Mouse (Mus musculus) mammary gland, adult 2 months (tissue): ENCODE measurements around the gene Smok3b. TPM values are rescaled to one million over a fixed set of nuclear protein-coding genes. Genes with fewer than 3 reads are reported as not detected.

Source experiments
- polyA plus RNA-seq: library from polyadenylated mRNA; depleted of rRNA; stranded (reverse); fragments of >200 nt; gene quantifications from 2 replicates; pipeline ENCODE4 v1.2.3, GENCODE M21; 2012; ENCODE audit warnings: low replicate concordance; rRNA removed

Smok3b gene
- polyA plus RNA-seq = not detected in 2 replicates

GRCm38 (mm10) chr5:138020961-138021479 is at the start of gene Smok3b, which contains the start of gene Smok3a:
TSS of gene Smok3b (plus strand) at chr5:138021429.
TSS of gene Smok3a (plus strand) at chr5:138021261.

GRCm38 (mm10) chr5:137981300-137981699 is 39.9 kb upstream of the Smok3b start, which contains the start of gene Azgp1:
TSS of gene Azgp1 (plus strand) at chr5:137981520.

GRCm38 (mm10) chr5:138052894-138053293 is 31.7 kb downstream of the Smok3b start, which contains the start of gene Smok3c:
TSS of gene Smok3c (plus strand) at chr5:138053194.

GRCm38 (mm10) chr5:138084996-138085395 is 63.8 kb downstream of the Smok3b start, which contains the start of gene Zkscan1:
TSS of gene Zkscan1 (plus strand) at chr5:138085084.

Other genes with a start within 250 kb of the Smok3b start
- 26.9 and 69.4 TPM in 2 replicates for gene Ppp1r35, start 242.6 kb upstream of the Smok3b start, polyA plus RNA-seq
- gene Mepce, start 233.8 kb upstream of the Smok3b start, polyA plus RNA-seq = 33.1 and 36.6 TPM in 2 replicates
- 1.1 and 2.3 TPM in 2 replicates for gene Zcwpw1, start 233.6 kb upstream of the Smok3b start, polyA plus RNA-seq
- gene Pilra, start 185.1 kb upstream of the Smok3b start, polyA plus RNA-seq = 3.9 and 13.9 TPM in 2 replicates
- 3.8 and 10.5 TPM in 2 replicates for gene Pilrb1, start 163.3 kb upstream of the Smok3b start, polyA plus RNA-seq
- 5.4 and 12.5 TPM in 2 replicates for gene Pilrb2, start 149.6 kb upstream of the Smok3b start, polyA plus RNA-seq
- gene Cyp3a13, start 99.8 kb upstream of the Smok3b start, polyA plus RNA-seq = 0.05 and 0.10 TPM in 2 replicates
- gene Gjc3, start 58.3 kb upstream of the Smok3b start, polyA plus RNA-seq = 0.19 and 1.3 TPM in 2 replicates
- 0.32 and 2.1 TPM in 2 replicates for gene Azgp1, start 39.9 kb upstream of the Smok3b start, polyA plus RNA-seq
- not detected in 2 replicates for gene Smok3a, start 168 bp upstream of the Smok3b start, polyA plus RNA-seq
- gene Smok3c, start 31.8 kb downstream of the Smok3b start, polyA plus RNA-seq = not detected in 2 replicates
- 2.6 and 6.0 TPM in 2 replicates for gene Zkscan1, start 63.7 kb downstream of the Smok3b start, polyA plus RNA-seq
- 4.6 and 8.1 TPM in 2 replicates for gene Zscan21, start 95.5 kb downstream of the Smok3b start, polyA plus RNA-seq
- 2.3 and 3.0 TPM in 2 replicates for gene Zfp113, start 134.3 kb downstream of the Smok3b start, polyA plus RNA-seq
- 58.2 and 130 TPM in 2 replicates for gene Cops6, start 139.6 kb downstream of the Smok3b start, polyA plus RNA-seq
- 42.4 and 60.0 TPM in 2 replicates for gene Ap4m1, start 150.6 kb downstream of the Smok3b start, polyA plus RNA-seq
- 23.8 and 27.4 TPM in 2 replicates for gene Mcm7, start 151.0 kb downstream of the Smok3b start, polyA plus RNA-seq
- gene Taf6, start 166.0 kb downstream of the Smok3b start, polyA plus RNA-seq = 56.7 and 72.9 TPM in 2 replicates
- gene Cnpy4, start 166.1 kb downstream of the Smok3b start, polyA plus RNA-seq = 2.6 and 4.9 TPM in 2 replicates
- gene Mblac1, start 172.9 kb downstream of the Smok3b start, polyA plus RNA-seq = 5.2 and 11.9 TPM in 2 replicates
- gene Nxpe5, start 204.5 kb downstream of the Smok3b start, polyA plus RNA-seq = 2.6 and 4.4 TPM in 2 replicates
- 177 and 194 TPM in 2 replicates for gene Lamtor4, start 234.1 kb downstream of the Smok3b start, polyA plus RNA-seq
- 55.8 and 97.3 TPM in 2 replicates for gene BC037034, start 242.6 kb downstream of the Smok3b start, polyA plus RNA-seq